Mouse (Mus musculus) megakaryocyte, adult 5-6 weeks (primary cell): ENCODE results near the gene Cetn3. TPM values are rescaled to one million over a fixed set of nuclear protein-coding genes. Genes with fewer than 3 reads are reported as not detected.

Experiments used
- ATAC-seq: 2 replicates; pipeline ENCODE4 v1.8.0; 2016; ENCODE audit warnings: mild to moderate bottlenecking, inconsistent platforms; ENCODE audit not compliant: poor library complexity, severe bottlenecking
- total RNA-seq, 2 experiments: library from RNA; stranded (forward) in 1 of 2; stranded (reverse) in 1 of 2; fragments of 153-499, 151-499 nt in 1 of 2; fragments of 221-1000, 200-1000 nt in 1 of 2; gene quantifications; 2 replicates each; pipeline versions ENCODE4 v1.2.3 to v1.2.4; 2015 to 2017

Cetn3 gene
- total RNA-seq, 2 experiments from 2014 or later, result 147 to 248 TPM

GRCm38 (mm10) chr13:81803713-81804112, 20.8 kb downstream of the Cetn3 start:
- ATAC-seq, result no peak

GRCm38 (mm10) chr13:81822750-81823149, 39.9 kb downstream of the Cetn3 start:
- ATAC-seq, result no peak

- ATAC-seq, result no peak
Observed at GRCm38 (mm10) chr13:81824576-81825330, 41.9 kb downstream of the Cetn3 start.

GRCm38 (mm10) chr13:81828486-81828885, 45.6 kb downstream of the Cetn3 start:
- no peak for ATAC-seq

GRCm38 (mm10) chr13:81831838-81832237, 49.0 kb downstream of the Cetn3 start:
- no peak for ATAC-seq

GRCm38 (mm10) chr13:81836386-81837177, 53.7 kb downstream of the Cetn3 start:
- no peak for ATAC-seq

- no peak for ATAC-seq
Observed at GRCm38 (mm10) chr13:81838016-81838415, 55.1 kb downstream of the Cetn3 start.

GRCm38 (mm10) chr13:81838948-81839347, 56.1 kb downstream of the Cetn3 start:
- ATAC-seq, result no peak

- no peak for ATAC-seq
Observed at GRCm38 (mm10) chr13:81840246-81840645, 57.4 kb downstream of the Cetn3 start.

GRCm38 (mm10) chr13:81840646-81841045, 57.8 kb downstream of the Cetn3 start:
- ATAC-seq, result no peak

GRCm38 (mm10) chr13:81842278-81842677, 59.4 kb downstream of the Cetn3 start:
- no peak for ATAC-seq

Other genes starting within 250 kb of the Cetn3 start
- not detected in 2 replicates for gene Adgrv1, start 149.9 kb upstream of the Cetn3 start, total RNA-seq (2015)
- gene Adgrv1, start 149.9 kb upstream of the Cetn3 start, total RNA-seq (2017), result not detected in 2 replicates
- 34.2 and 44.9 TPM in 2 replicates for gene Lysmd3, start 125.4 kb upstream of the Cetn3 start, total RNA-seq (2015)
- gene Lysmd3, start 125.4 kb upstream of the Cetn3 start, total RNA-seq (2017), result 20.7 and 37.0 TPM in 2 replicates
- gene Polr3g, start 72.1 kb upstream of the Cetn3 start, total RNA-seq (2015), result 3.3 and 5.4 TPM in 2 replicates
- 2.6 and 4.6 TPM in 2 replicates for gene Polr3g, start 72.1 kb upstream of the Cetn3 start, total RNA-seq (2017)
- 2.7 and 3.0 TPM in 2 replicates for gene Mblac2, start 71.7 kb upstream of the Cetn3 start, total RNA-seq (2015)
- gene Mblac2, start 71.7 kb upstream of the Cetn3 start, total RNA-seq (2017), result 2.7 and 3.0 TPM in 2 replicates